Mouse (Mus musculus): ENCODE measurements around the gene Mlkl. TPM values are rescaled to one million over a fixed set of nuclear protein-coding genes. Genes with fewer than 3 reads are reported as not detected.

Mlkl gene
- total and polyA plus RNA-seq, 3 experiments = 9.3 to 20.1 TPM; not detected in 1

DNA sequence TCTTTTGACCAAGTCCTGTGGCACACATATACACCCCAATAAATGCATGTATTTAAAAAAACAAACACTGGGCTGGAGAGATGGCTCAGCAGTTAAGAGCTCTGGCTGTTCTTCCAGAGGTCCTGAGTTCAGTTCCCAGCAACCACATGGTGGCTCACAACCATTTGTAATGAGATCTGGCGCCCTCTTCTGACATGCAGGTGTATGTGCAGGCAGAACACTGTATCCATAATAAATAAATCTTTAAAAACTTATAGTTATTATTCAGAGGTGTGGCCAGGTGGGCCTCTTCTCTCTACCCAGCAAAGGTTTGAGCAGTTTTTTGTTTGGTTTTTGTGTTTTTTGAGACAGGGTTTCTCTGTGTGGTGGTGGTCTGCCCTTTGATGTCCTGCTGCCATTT lies 20.9 kb upstream of the Mlkl start:
- H3K27me3 ChIP-seq (ENCODE audit: control insufficient read depth in 1 of 2, insufficient read depth in 2 of 2, low read length in 2 of 2) = peaks cover 3 to 8% of the 10 kb centered on the region in 2 experiments; a peak in 2 of 4 replicates
- no peaks in the 10 kb centered on the region for H3K4me1 ChIP-seq (ENCODE audit: control insufficient read depth in 1 of 2, insufficient read depth in 2 of 2, low read length in 2 of 2)
- no peaks in the 10 kb centered on the region for H3K9me3 ChIP-seq (replicated peaks; ENCODE audit: insufficient read depth, low read length)
- no peak overlapping the region for H3K27ac ChIP-seq (ENCODE audit: control insufficient read depth, low read depth, low read length)
- no peak overlapping the region for H3K4me3 ChIP-seq (ENCODE audit: control insufficient read depth in 1 of 2, insufficient read depth in 1 of 2, low read depth in 2 of 2, low read length in 2 of 2)
- TF ChIP-seq CTCF (IDR thresholded peaks at IDR 0.05 in 2 of 3, conservative IDR thresholded peaks at IDR 0.05 in 1 of 3; ENCODE audit: control insufficient read depth in 1 of 3, insufficient read depth in 1 of 3, low read depth in 2 of 3, low read length in 3 of 3, poor library complexity in 1 of 3, severe bottlenecking in 1 of 3) = peak; percentile 25 to 37 (median 31); a peak in 5 of 6 replicates
- TF ChIP-seq TCF12 (IDR thresholded peaks at IDR 0.05; ENCODE audit: low read depth, low read length) = no peak
- no peaks in the 10 kb centered on the region for H3K79me2 ChIP-seq (ENCODE audit: control insufficient read depth, insufficient read depth, low read length, poor library complexity)
- H3K9ac ChIP-seq (ENCODE audit: control insufficient read depth, low read depth, low read length, poor library complexity, severe bottlenecking) = no peak overlapping the region
- DNase-seq (ENCODE audit: low read depth, low spot score) = peak; percentile 22
- no peaks in the 10 kb centered on the region for H3K36me3 ChIP-seq (ENCODE audit: control insufficient read depth in 1 of 2, insufficient read depth in 2 of 2, low read length in 2 of 2)

GRCm38 (mm10) chr8:111357433-111357832 lies 19.5 kb upstream of the Mlkl start:
- H3K36me3 ChIP-seq (ENCODE audit: control insufficient read depth in 1 of 2, insufficient read depth in 2 of 2, low read length in 2 of 2) = no peaks in the 10 kb centered on the region
- H3K4me3 ChIP-seq (ENCODE audit: control insufficient read depth in 1 of 2, insufficient read depth in 1 of 2, low read depth in 2 of 2, low read length in 2 of 2) = no peak overlapping the region
- TF ChIP-seq MXI1 (IDR thresholded peaks at IDR 0.05; ENCODE audit: low read depth, low read length) (no peak), MEF2A (IDR thresholded peaks at IDR 0.05; ENCODE audit: extremely low read depth, insufficient replicate concordance, low read depth, low read length, poor library complexity, severe bottlenecking) (no peak), TBP (IDR thresholded peaks at IDR 0.05; ENCODE audit: low read depth, low read length) (no peak), MYB (IDR thresholded peaks at IDR 0.05; ENCODE audit: low read depth, low read length) (no peak), POLR2AphosphoS2 (IDR thresholded peaks at IDR 0.05; ENCODE audit: low read length) (no peak), KAT2A (conservative IDR thresholded peaks at IDR 0.05; ENCODE audit: low read depth, low read length) (no peak), POLR2A (IDR thresholded peaks at IDR 0.05; ENCODE audit: control insufficient read depth in 1 of 2, insufficient read depth in 1 of 2, low read depth in 1 of 2, low read length in 2 of 2, poor library complexity in 1 of 2) (no peak), RCOR1 (IDR thresholded peaks at IDR 0.05; ENCODE audit: low read depth, low read length) (no peak), RAD21 (IDR thresholded peaks at IDR 0.05; ENCODE audit: low read depth, low read length) (no peak), CHD2 (IDR thresholded peaks at IDR 0.05; ENCODE audit: low read length) (no peak), EP300 (IDR thresholded peaks at IDR 0.05; ENCODE audit: low read depth in 1 of 2, low read length in 2 of 2) (no peak), TAL1 (IDR thresholded peaks at IDR 0.05; ENCODE audit: low read length) (no peak), CHD1 (IDR thresholded peaks at IDR 0.05; ENCODE audit: low read depth, low read length) (no peak), ZNF384 (IDR thresholded peaks at IDR 0.05; ENCODE audit: low read depth, low read length) (no peak), HCFC1 (IDR thresholded peaks at IDR 0.05; ENCODE audit: low read depth, low read length) (no peak), ZMIZ1 (IDR thresholded peaks at IDR 0.05; ENCODE audit: low read depth, low read length) (no peak)
- H3K4me1 ChIP-seq (ENCODE audit: control insufficient read depth in 1 of 2, insufficient read depth in 2 of 2, low read length in 2 of 2) = no peaks in the 10 kb centered on the region
- peaks cover 3 to 7% of the 10 kb centered on the region in 2 experiments; a peak in 2 of 4 replicates for H3K27me3 ChIP-seq (ENCODE audit: control insufficient read depth in 1 of 2, insufficient read depth in 2 of 2, low read length in 2 of 2)
- no peak overlapping the region for H3K9ac ChIP-seq (ENCODE audit: control insufficient read depth, low read depth, low read length, poor library complexity, severe bottlenecking)
- H3K79me2 ChIP-seq (ENCODE audit: control insufficient read depth, insufficient read depth, low read length, poor library complexity) = no peaks in the 10 kb centered on the region
- DNase-seq (ENCODE audit: low read depth, low spot score) = no peak
- no peak overlapping the region for H3K27ac ChIP-seq (ENCODE audit: control insufficient read depth, low read depth, low read length)
- no peaks in the 10 kb centered on the region for H3K9me3 ChIP-seq (replicated peaks; ENCODE audit: insufficient read depth, low read length)

All from MEL (cell line).